Mouse (Mus musculus) stomach, embryonic 16.5 days (tissue): ENCODE measurements around the gene Vim. TPM values are rescaled to one million over a fixed set of nuclear protein-coding genes. Genes with fewer than 3 reads are reported as not detected.

Experiments used
- ATAC-seq: fragments of 200-750 bp; cut with Nextera tagmentation; 2 replicates; pipeline ENCODE4 v1.8.0; 2017; ENCODE audit warnings: moderate number of reproducible peaks, moderate TSS enrichment; ENCODE audit not compliant: insufficient read depth, low FRiP score
- H3K27ac ChIP-seq: fragments of 300-500 bp; sonication (generic); 2 replicates; pipeline ENCODE4 v1.5.1; 2014; ENCODE audit warnings: low read length
- H3K27me3 ChIP-seq: fragments of 300-500 bp; sonication (generic); 2 replicates; pipeline ENCODE4 v1.6.1; 2014; ENCODE audit warnings: low read length, control low read depth, mixed read lengths; ENCODE audit not compliant: control insufficient read depth, insufficient read depth
- H3K36me3 ChIP-seq: fragments of 300-500 bp; sonication (generic); 2 replicates; pipeline ENCODE4 v1.6.1; 2014; ENCODE audit warnings: low read length; ENCODE audit not compliant: control insufficient read depth, insufficient read depth
- H3K4me1 ChIP-seq: fragments of 300-500 bp; sonication (generic); 2 replicates; pipeline ENCODE4 v1.6.1; 2014; ENCODE audit warnings: low read length, control low read depth, mixed read lengths; ENCODE audit not compliant: control insufficient read depth, insufficient read depth
- H3K4me2 ChIP-seq: fragments of 300-500 bp; sonication (generic); 2 replicates; pipeline ENCODE4 v1.6.1; 2014; ENCODE audit warnings: low read depth, low read length, mixed read lengths
- H3K4me3 ChIP-seq: fragments of 300-500 bp; sonication (generic); replicated peaks from 2 replicates; pipeline ENCODE4 v1.5.1; 2014; ENCODE audit warnings: mild to moderate bottlenecking, low read length
- H3K9ac ChIP-seq: fragments of 300-500 bp; sonication (generic); 2 replicates; pipeline ENCODE4 v1.6.1; 2014; ENCODE audit warnings: low read length
- H3K9me3 ChIP-seq: fragments of 300-500 bp; sonication (generic); replicated peaks from 2 replicates; pipeline ENCODE4 v1.6.1; 2016; ENCODE audit warnings: low read length, control low read depth; ENCODE audit not compliant: control insufficient read depth
- WGBS: fragments of 180-500 bp; shearing (Covaris S2); extraction: QIAGEN DNeasy Blood & Tissue Kit; methylation state at CpG from one replicate; pipeline ENCODE4 v1.1.7; 2014; 5-methylcytosine and 5-hydroxymethylcytosine counted together
- polyA plus RNA-seq: library from polyadenylated mRNA; unstranded; fragments of >200 nt; fragmentation: Nextera tagmentation; extraction: Ambion mirVana; gene quantifications from 2 replicates; pipeline ENCODE4 v1.2.1, GENCODE M21; 2015

Vim gene
- polyA plus RNA-seq, 1 experiment from 2014 or later: 493 TPM

DNA sequence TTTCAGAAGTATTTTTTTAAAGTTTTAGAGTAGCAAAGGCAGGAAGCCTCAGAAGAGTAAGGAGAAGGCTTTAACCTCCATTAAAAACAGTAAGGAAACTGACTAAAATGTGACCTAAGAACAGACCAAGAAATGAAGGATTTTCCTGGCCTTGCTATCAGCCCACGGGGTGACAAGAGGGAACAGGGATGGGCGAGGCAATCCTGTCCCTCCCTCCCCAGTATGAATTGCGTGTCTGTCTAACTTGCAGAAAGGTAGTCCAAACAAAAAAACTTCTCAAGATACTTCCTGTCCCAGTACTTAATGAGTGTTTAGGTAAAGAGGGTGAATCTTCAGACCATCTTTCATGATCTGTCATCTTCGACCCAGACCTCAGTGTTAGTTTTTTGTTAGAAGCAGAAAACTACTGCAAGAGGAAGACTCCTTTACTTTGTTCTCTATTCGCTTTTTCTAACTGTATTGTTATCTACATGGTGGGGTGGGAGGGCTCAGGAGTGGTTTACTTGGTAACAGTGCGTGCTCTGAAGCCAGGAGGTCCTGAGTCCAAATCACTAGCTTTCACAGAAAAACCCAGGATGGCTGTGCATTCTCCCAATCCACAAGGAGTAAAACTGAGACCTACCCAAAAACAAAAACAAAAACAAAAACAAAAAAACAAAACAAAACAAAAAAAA is 34.9 kb upstream of the Vim start:
- WGBS: 52% methylated on average over 6 of the region's 6 CpGs
- Histone ChIP-seq H3K27ac (no peak overlapping the region), H3K27me3 (no peaks in the 10 kb centered on the region), H3K9ac (no peak overlapping the region), H3K9me3 (no peaks in the 10 kb centered on the region), H3K4me2 (no peak overlapping the region), H3K4me1 (no peaks in the 10 kb centered on the region; the same call in 1 of the 2 replicates), H3K4me3 (no peak overlapping the region), H3K36me3 (no peaks in the 10 kb centered on the region)
- no peak for ATAC-seq

DNA sequence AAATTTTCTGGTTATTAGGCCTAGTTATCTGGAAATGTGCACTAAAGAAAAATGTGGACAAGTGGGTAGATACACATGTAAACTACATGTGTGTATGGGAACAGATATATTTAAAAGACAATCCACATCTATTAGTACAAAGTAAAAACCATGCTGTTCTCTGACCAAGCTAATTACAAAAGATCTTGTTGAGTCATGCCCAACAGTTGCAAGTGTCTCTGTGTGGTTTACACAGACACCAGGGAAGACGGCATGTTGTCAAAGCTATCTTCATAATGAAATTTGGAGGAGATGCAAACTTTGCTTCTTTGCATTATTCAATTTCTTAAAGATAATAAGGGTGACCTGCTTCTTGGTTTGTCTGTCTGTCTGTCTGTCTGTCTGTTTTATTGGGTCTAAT is 33.9 kb upstream of the Vim start:
- Histone ChIP-seq H3K4me1 (peaks cover 2% of the 10 kb centered on the region; the same call in 1 of the 2 replicates), H3K27ac (no peak overlapping the region), H3K36me3 (no peaks in the 10 kb centered on the region), H3K27me3 (no peaks in the 10 kb centered on the region), H3K4me2 (no peak overlapping the region), H3K4me3 (no peak overlapping the region), H3K9me3 (no peaks in the 10 kb centered on the region), H3K9ac (no peak overlapping the region)
- 71% methylated on average over 1 of the region's 1 CpGs for WGBS
- ATAC-seq: no peak

DNA sequence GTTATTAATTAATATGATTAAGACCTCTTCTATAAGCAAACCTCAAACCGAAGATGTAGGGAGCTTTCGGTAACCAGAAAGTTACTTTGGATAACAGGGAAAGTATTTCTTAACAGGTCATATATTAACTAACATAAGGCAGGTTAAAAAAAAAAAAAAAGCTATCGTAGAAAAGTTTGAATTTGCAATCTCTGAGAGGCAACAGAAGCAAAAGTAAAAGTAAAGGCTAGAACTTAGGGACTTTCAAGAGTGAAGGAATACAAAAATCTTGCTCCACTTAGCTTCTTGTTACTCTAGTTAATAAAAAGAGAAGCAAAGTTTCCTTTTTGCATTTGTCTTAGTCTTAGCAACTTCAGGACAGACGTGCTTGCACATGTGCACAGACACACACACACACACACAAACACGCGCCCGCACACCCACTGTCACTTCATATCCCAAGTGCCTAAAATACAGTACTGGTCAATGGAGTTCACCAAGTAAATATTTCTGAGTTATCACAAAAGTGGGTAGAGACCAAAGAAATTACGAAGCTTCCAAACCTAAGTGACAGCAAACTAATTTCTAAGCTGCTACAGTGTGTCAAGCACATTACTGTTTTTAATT is 30.1 kb upstream of the Vim start:
- Histone ChIP-seq H3K36me3 (no peaks in the 10 kb centered on the region), H3K27ac (peak overlapping the region; percentile 98), H3K4me2 (peak overlapping the region; percentile 61), H3K27me3 (no peaks in the 10 kb centered on the region), H3K9me3 (no peaks in the 10 kb centered on the region), H3K4me1 (peaks cover 2% of the 10 kb centered on the region; the same call in 1 of the 2 replicates), H3K9ac (peak overlapping the region; percentile 91), H3K4me3 (peak overlapping the region; percentile 77)
- 23% methylated on average over 8 of the region's 8 CpGs for WGBS
- 0 out of 2 replicates have a peak, but pooled peaks have one; percentile 17 for ATAC-seq

DNA sequence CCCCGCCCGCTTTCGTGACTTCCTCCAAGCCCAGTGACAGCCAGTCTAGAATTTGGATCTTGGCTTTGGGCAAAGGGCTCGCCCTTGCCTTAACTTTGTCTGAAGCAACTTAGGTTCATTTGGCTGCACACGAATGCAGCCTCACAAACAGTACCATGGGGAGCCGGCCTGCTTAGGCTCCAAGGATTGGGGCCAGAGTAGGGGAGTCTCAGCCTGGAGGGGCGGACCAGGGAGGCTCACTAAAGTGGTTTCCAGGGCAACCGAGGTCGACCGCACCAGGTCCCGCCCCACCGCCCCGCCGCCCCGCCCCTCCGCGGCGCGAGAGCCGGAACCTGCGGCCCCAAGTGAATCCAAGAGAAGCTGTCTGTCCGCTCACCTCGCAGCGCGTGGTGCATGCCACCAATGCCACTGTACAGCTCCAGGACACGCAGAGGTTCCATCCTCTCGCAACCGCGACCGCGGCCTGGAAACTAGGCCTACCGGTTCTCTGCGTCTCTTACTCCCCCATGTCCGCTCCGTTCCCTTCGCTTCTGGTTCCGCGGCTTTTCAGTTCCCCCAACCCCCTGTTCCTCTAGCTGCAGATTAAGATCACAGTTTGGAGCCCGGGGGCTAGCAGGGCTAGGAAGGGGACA is 29.4 kb upstream of the Vim start, which contains the start of gene Trdmt1:
Gene Trdmt1, minus strand, starts transcription at position 476 of the 632 bp plus-strand sequence.
- no peaks in the 10 kb centered on the region for H3K36me3 ChIP-seq
- peak within 1 kb of the TSS; percentile 91 for H3K9ac ChIP-seq
- ATAC-seq: peak; percentile 99
- WGBS: under 1% methylated on average over 39 of the region's 39 CpGs
- H3K4me3 ChIP-seq: peak within 1 kb of the TSS; percentile 77
- H3K4me2 ChIP-seq: peak within 1 kb of the TSS; percentile 61
- no peaks in the 10 kb centered on the region for H3K9me3 ChIP-seq
- H3K4me1 ChIP-seq: 0 out of 2 replicates have a peak, but pooled peaks cover 2% of the 10 kb centered on the region
- H3K27me3 ChIP-seq: no peaks in the 10 kb centered on the region
- H3K27ac ChIP-seq: peak within 1 kb of the TSS; percentile 98

DNA sequence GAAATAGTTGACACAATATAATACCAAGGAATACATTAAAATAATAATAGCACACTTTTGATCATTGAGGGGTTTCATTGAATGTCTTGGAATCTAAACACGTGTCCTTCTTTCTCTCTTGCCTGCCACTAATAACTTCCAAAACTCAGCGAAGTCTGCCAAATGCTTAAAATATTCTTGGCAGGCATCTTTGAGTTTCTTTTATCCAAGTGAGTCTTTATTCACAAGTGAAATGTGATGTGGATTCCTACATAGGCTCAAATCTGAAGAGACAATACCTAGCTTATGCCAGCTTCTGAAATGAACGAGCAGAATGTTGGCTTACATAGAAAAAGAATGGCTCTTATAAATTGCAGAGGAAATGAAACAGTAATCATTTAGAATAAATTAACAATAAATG is 25.0 kb upstream of the Vim start:
- 48% methylated on average over 3 of the region's 3 CpGs for WGBS
- no peak overlapping the region for H3K4me3 ChIP-seq
- 0 out of 2 replicates have a peak, but pooled peaks cover 2% of the 10 kb centered on the region for H3K4me1 ChIP-seq
- H3K27me3 ChIP-seq: no peaks in the 10 kb centered on the region
- no peaks in the 10 kb centered on the region for H3K9me3 ChIP-seq
- ATAC-seq: no peak
- H3K4me2 ChIP-seq: no peak overlapping the region
- H3K9ac ChIP-seq: no peak overlapping the region
- H3K27ac ChIP-seq: no peak overlapping the region
- H3K36me3 ChIP-seq: no peaks in the 10 kb centered on the region

DNA sequence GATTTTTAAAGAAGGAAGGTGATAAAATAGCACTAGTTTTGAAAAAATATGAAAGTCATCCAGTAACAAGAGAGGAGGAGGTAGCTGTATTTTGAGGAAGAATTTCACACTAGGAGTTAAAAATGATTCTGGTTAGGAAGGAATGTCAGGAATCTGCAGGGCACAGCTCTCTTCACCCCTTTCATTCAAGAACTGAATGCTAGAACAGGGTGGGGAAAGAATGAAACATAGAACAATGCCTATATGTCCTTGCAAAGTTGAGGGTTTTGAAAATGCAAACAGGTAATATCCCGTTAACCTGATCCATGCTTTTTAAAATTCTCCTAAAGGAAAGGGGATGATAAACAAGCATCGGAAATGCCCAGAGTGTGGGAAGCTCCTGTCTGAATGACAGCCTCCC is 19.8 kb upstream of the Vim start:
- no peak overlapping the region for H3K9ac ChIP-seq
- no peak overlapping the region for H3K4me3 ChIP-seq
- H3K27ac ChIP-seq: no peak overlapping the region
- ATAC-seq: no peak
- H3K4me1 ChIP-seq: no peaks in the 10 kb centered on the region
- H3K4me2 ChIP-seq: no peak overlapping the region
- no peaks in the 10 kb centered on the region for H3K9me3 ChIP-seq
- no peaks in the 10 kb centered on the region for H3K27me3 ChIP-seq
- no peaks in the 10 kb centered on the region for H3K36me3 ChIP-seq
- 37% methylated on average over 2 of the region's 2 CpGs for WGBS

DNA sequence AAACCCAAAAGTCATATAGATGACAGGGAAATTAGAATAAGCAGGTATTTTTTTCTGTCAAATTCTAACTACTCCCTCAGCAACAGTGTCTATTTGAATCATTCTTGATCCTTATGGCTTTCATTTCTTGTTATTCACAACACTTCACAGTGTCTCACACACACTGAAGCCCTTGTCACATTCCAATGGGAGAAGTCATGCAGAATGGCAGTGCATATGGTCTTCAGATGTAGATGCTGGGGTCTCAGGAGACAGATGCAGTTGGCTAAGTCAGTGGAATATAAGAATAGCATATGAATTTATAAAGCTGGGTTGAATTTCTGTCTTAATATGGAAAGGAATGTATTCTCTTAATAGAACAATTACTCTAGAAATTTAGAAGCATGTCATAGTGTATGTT is 17.5 kb upstream of the Vim start:
- H3K27ac ChIP-seq: no peak overlapping the region
- H3K27me3 ChIP-seq: no peaks in the 10 kb centered on the region
- ATAC-seq: no peak
- H3K36me3 ChIP-seq: no peaks in the 10 kb centered on the region
- H3K9ac ChIP-seq: no peak overlapping the region
- no peak overlapping the region for H3K4me2 ChIP-seq
- H3K4me1 ChIP-seq: no peaks in the 10 kb centered on the region
- H3K9me3 ChIP-seq: no peaks in the 10 kb centered on the region
- H3K4me3 ChIP-seq: no peak overlapping the region

DNA sequence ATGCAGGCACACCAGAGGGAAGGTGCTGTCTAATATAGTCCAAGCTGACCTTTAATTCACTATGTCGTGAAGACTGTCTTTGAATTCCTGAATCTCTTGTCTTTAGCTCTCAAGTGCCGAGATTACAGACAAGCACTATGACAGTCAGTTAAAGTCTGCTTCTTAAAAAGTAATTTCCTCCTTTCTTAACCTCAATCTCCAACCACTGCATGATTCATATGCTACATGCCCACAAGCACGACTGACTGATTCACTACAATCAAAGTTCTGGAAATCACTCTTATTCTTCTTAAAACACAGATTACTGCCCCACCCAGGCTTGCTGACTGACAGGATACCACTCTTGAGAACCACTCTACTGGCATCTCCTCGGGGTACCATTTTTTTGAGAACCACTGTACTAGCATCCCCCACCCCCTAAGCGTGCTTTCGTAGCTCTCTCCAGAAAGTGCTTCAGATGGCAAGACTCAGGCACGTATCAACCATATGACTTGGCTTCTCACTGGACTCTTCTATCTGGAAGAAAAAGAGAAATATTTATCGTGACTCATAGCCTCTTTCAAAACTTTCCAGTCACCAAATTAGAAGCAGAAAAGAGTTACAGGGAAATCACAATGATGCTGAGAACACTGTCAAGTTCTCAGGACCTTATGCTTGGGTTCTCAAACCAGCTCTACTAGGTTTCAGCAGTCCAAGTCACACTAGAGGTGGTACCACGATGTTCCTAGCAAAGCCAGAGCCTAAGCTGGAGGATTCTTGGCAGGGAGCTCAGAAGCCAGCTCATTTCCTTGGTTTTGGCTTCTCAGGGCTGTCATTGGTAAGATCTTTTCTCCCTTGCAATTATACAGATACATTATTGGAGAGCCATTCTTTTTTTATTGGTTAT is 16.3 kb upstream of the Vim start:
- no peaks in the 10 kb centered on the region for H3K4me1 ChIP-seq

More for the DNA sequence above, 16.3 kb upstream of the Vim start:
- no peak for ATAC-seq
- Histone ChIP-seq H3K27ac (no peak overlapping the region), H3K4me2 (no peak overlapping the region), H3K27me3 (no peaks in the 10 kb centered on the region), H3K4me3 (no peak overlapping the region), H3K9ac (no peak overlapping the region), H3K9me3 (no peaks in the 10 kb centered on the region), H3K36me3 (no peaks in the 10 kb centered on the region)
- 74% methylated on average over 9 of the region's 9 CpGs for WGBS
